Mouse (Mus musculus): ENCODE results near the gene Trnau1ap. TPM values are rescaled to one million over a fixed set of nuclear protein-coding genes. Genes with fewer than 3 reads are reported as not detected.
"Not testable (repeated sequence)": the region's sequence is repeated elsewhere in the genome, so short reads cannot be mapped to it uniquely, and the experiment has no call there.

Gene Trnau1ap
- polyA plus RNA-seq, 1 experiment = not detected

GRCm38 (mm10) chr4:132308437-132309139, 20.8 kb downstream of the Trnau1ap start:
- Histone ChIP-seq H3K27ac (ENCODE audit: insufficient read depth, low read depth, low read length) (peak overlapping the region; percentile 59), H3K4me1 (ENCODE audit: control insufficient read depth, insufficient read depth, low read length) (peaks cover 5% of the 10 kb centered on the region; the same call in 1 of the 2 replicates), H3K4me3 (ENCODE audit: insufficient read depth, low read depth, low read length) (peak overlapping the region; percentile 58)
- WGBS = under 1% methylated on average over 41 of the region's 41 CpGs
- TF ChIP-seq CTCF (IDR thresholded peaks at IDR 0.05; ENCODE audit: insufficient read depth, low read depth, low read length) = no peak
- peak; percentile 98 for TF ChIP-seq POLR2A (IDR thresholded peaks at IDR 0.05; ENCODE audit: insufficient read depth, low read depth, low read length)

- Histone ChIP-seq H3K4me1 (ENCODE audit: control insufficient read depth, insufficient read depth, low read length) (peaks cover 15% of the 10 kb centered on the region), H3K27ac (ENCODE audit: insufficient read depth, low read depth, low read length) (no peak overlapping the region), H3K4me3 (ENCODE audit: insufficient read depth, low read depth, low read length) (no peak overlapping the region)
- 77% methylated on average over 6 of the region's 6 CpGs for WGBS
- TF ChIP-seq POLR2A (IDR thresholded peaks at IDR 0.05; ENCODE audit: insufficient read depth, low read depth, low read length) (no peak), CTCF (IDR thresholded peaks at IDR 0.05; ENCODE audit: insufficient read depth, low read depth, low read length) (no peak)
Measured at GRCm38 (mm10) chr4:132306004-132306403, 23.3 kb downstream of the Trnau1ap start.

GRCm38 (mm10) chr4:132305276-132305675, 24.1 kb downstream of the Trnau1ap start:
- TF ChIP-seq CTCF (IDR thresholded peaks at IDR 0.05; ENCODE audit: insufficient read depth, low read depth, low read length) (no peak), POLR2A (IDR thresholded peaks at IDR 0.05; ENCODE audit: insufficient read depth, low read depth, low read length) (no peak)
- Histone ChIP-seq H3K4me1 (ENCODE audit: control insufficient read depth, insufficient read depth, low read length) (peaks cover 15% of the 10 kb centered on the region), H3K27ac (ENCODE audit: insufficient read depth, low read depth, low read length) (no peak overlapping the region), H3K4me3 (ENCODE audit: insufficient read depth, low read depth, low read length) (no peak overlapping the region)
- WGBS = 92% methylated on average over 8 of the region's 8 CpGs

GRCm38 (mm10) chr4:132303484-132303883, 25.9 kb downstream of the Trnau1ap start:
- WGBS = 49% methylated on average over 6 of the region's 6 CpGs

GRCm38 (mm10) chr4:132302939-132303479, 26.3 kb downstream of the Trnau1ap start, which contains the start of gene Rab42:
Rab42 (minus strand) TSS chr4:132303385.
- H3K4me3 ChIP-seq (ENCODE audit: insufficient read depth, low read depth, low read length) = peak within 1 kb of the TSS; percentile 46
- no peak for TF ChIP-seq CTCF (IDR thresholded peaks at IDR 0.05; ENCODE audit: insufficient read depth, low read depth, low read length)
- peak; percentile 31; the same call in 1 of the 2 replicates for TF ChIP-seq POLR2A (IDR thresholded peaks at IDR 0.05; ENCODE audit: insufficient read depth, low read depth, low read length)
- WGBS = 1% methylated on average over 31 of the region's 31 CpGs
- no peak within 1 kb of the TSS for H3K27ac ChIP-seq (ENCODE audit: insufficient read depth, low read depth, low read length)
- peaks cover 10% of the 10 kb centered on the region for H3K4me1 ChIP-seq (ENCODE audit: control insufficient read depth, insufficient read depth, low read length)

More at GRCm38 (mm10) chr4:132303484-132303883, 25.9 kb downstream of the Trnau1ap start:
- Histone ChIP-seq H3K4me1 (ENCODE audit: control insufficient read depth, insufficient read depth, low read length) (peaks cover 10% of the 10 kb centered on the region), H3K4me3 (ENCODE audit: insufficient read depth, low read depth, low read length) (peak overlapping the region; percentile 46; the same call in 1 of the 2 replicates)
- H3K27ac ChIP-seq (ENCODE audit: insufficient read depth, low read depth, low read length) = not testable (repeated sequence)

- 58% methylated on average over 16 of the region's 16 CpGs for WGBS
- Histone ChIP-seq H3K27ac (ENCODE audit: insufficient read depth, low read depth, low read length) (no peak overlapping the region), H3K4me1 (ENCODE audit: control insufficient read depth, insufficient read depth, low read length) (peaks cover 10% of the 10 kb centered on the region), H3K4me3 (ENCODE audit: insufficient read depth, low read depth, low read length) (peak overlapping the region; percentile 46)
- TF ChIP-seq POLR2A (IDR thresholded peaks at IDR 0.05; ENCODE audit: insufficient read depth, low read depth, low read length) = no peak
Measured at GRCm38 (mm10) chr4:132301965-132302938, 27.1 kb downstream of the Trnau1ap start.

- H3K4me1 ChIP-seq (ENCODE audit: control insufficient read depth, insufficient read depth, low read length) = peaks cover 10% of the 10 kb centered on the region
- H3K4me3 ChIP-seq (ENCODE audit: insufficient read depth, low read depth, low read length) = no peak overlapping the region
- no peak for TF ChIP-seq CTCF (IDR thresholded peaks at IDR 0.05; ENCODE audit: insufficient read depth, low read depth, low read length)
- TF ChIP-seq POLR2A (IDR thresholded peaks at IDR 0.05; ENCODE audit: insufficient read depth, low read depth, low read length) = no peak
- 65% methylated on average over 6 of the region's 6 CpGs for WGBS
- no peak overlapping the region for H3K27ac ChIP-seq (ENCODE audit: insufficient read depth, low read depth, low read length)
Measured at GRCm38 (mm10) chr4:132301486-132301885, 27.9 kb downstream of the Trnau1ap start.

- Histone ChIP-seq H3K4me3 (ENCODE audit: insufficient read depth, low read depth, low read length) (no peak overlapping the region), H3K4me1 (ENCODE audit: control insufficient read depth, insufficient read depth, low read length) (peaks cover 10% of the 10 kb centered on the region), H3K27ac (ENCODE audit: insufficient read depth, low read depth, low read length) (no peak overlapping the region)
- WGBS = 72% methylated on average over 1 of the region's 1 CpGs
- TF ChIP-seq CTCF (IDR thresholded peaks at IDR 0.05; ENCODE audit: insufficient read depth, low read depth, low read length) (no peak), POLR2A (IDR thresholded peaks at IDR 0.05; ENCODE audit: insufficient read depth, low read depth, low read length) (no peak)
Measured at GRCm38 (mm10) chr4:132299849-132300248, 29.5 kb downstream of the Trnau1ap start.
